Comparison of ENCODE assay signal across 28 mouse cellular contexts in genomic region chr3:59191674-59192073, GRCm38 (mm10). TPM values are rescaled to one million over a fixed set of nuclear protein-coding genes. Genes with fewer than 3 reads are reported as not detected.
"Had no signal": no experiment of that assay in that cellular context is flagged by ENCODE, and none has a peak within 500 bp of the region (broad histone marks: within the 10 kb centered on the region; RNA-seq: fewer than 3 reads in every experiment).

No protein-coding gene starts in this region.

- H3K9me3 ChIP-seq: heart, embryonic 12.5 days; hindbrain, embryonic 10.5 days; hindbrain, embryonic 12.5 days; limb, embryonic 13.5 days; limb, embryonic 15.5 days; liver, embryonic 12.5 days had no signal

- H3K4me1 ChIP-seq: heart, embryonic 12.5 days; hindbrain, embryonic 10.5 days; hindbrain, embryonic 12.5 days; limb, embryonic 13.5 days; limb, embryonic 15.5 days; liver, embryonic 12.5 days had no signal

- H3K27me3 ChIP-seq: heart, embryonic 12.5 days; hindbrain, embryonic 12.5 days; limb, embryonic 13.5 days; limb, embryonic 15.5 days; liver, embryonic 12.5 days had no signal

- H3K36me3 ChIP-seq: heart, embryonic 12.5 days; hindbrain, embryonic 10.5 days; hindbrain, embryonic 12.5 days; limb, embryonic 13.5 days; limb, embryonic 15.5 days; liver, embryonic 12.5 days had no signal

- H3K27ac ChIP-seq: gastrocnemius, adult 2 months; heart, adult 2 months; hindbrain, embryonic 10.5 days; hindbrain, embryonic 12.5 days; hindbrain, embryonic 14.5 days; limb, embryonic 13.5 days; limb, embryonic 15.5 days; liver, embryonic 12.5 days; liver, embryonic 14.5 days had no signal

- DNase-seq: gastrocnemius, adult 2 months; gastrocnemius, postnatal 10 days; gastrocnemius, postnatal 25 days; heart, adult 2 months; heart, postnatal 10 days; heart, postnatal 4 days; kidney, adult 18-20 months; kidney, adult 8-10 months; kidney, postnatal 10 days; kidney, postnatal 25 days; layer of hippocampus, adult 9-11 months; layer of hippocampus, postnatal 36 days; left cerebral cortex, postnatal 4 days had no signal

- H3K9ac ChIP-seq: heart, embryonic 12.5 days; hindbrain, embryonic 12.5 days; hindbrain, embryonic 14.5 days; limb, embryonic 13.5 days; limb, embryonic 15.5 days; liver, embryonic 12.5 days; liver, embryonic 14.5 days had no signal

- H3K4me3 ChIP-seq: gastrocnemius, adult 2 months; heart, adult 2 months; heart, embryonic 12.5 days; hindbrain, embryonic 10.5 days; hindbrain, embryonic 12.5 days; limb, embryonic 13.5 days; limb, embryonic 15.5 days; liver, embryonic 12.5 days had no signal

- H3K4me2 ChIP-seq: heart, embryonic 12.5 days; hindbrain, embryonic 12.5 days; hindbrain, embryonic 14.5 days; limb, embryonic 13.5 days; limb, embryonic 15.5 days; liver, embryonic 12.5 days had no signal

- ATAC-seq: hindbrain, embryonic 16.5 days; inflammation-experienced regulatory T-cells, adult 6 months; intestine, postnatal 0 days; liver, embryonic 12.5 days had no signal

RNA-seq across cellular contexts. Expression of gene Gpr87, which starts 3.2 kb away (rescaled TPM):
- polyA plus RNA-seq: heart, adult 2 months; heart, embryonic 14.5 days; hindbrain, embryonic 12.5 days; hindbrain, embryonic 14.5 days; inflammation-experienced regulatory T-cells, adult 6 months; intestine, postnatal 0 days; large intestine, adult 2 months; liver, adult 2 months; liver, embryonic 12.5 days; liver, embryonic 14.5 days; liver, embryonic 16.5 days had no signal
